Mouse (Mus musculus) spleen, postnatal 4 days (tissue): ENCODE data around the gene Fam149a.

Source experiments
- DNase-seq, 2 experiments: peaks; one replicate each; pipeline ENCODE4 v3.0.0; 2022; ENCODE audit warnings: low spot score in 2 of 2

Gene Fam149a

GRCm38 (mm10) chr8:45381963-45382347 lies at the start of gene Fam149a:
Gene Fam149a, minus strand, starts transcription at chr8:45382291.
- no peak for DNase-seq

DNA sequence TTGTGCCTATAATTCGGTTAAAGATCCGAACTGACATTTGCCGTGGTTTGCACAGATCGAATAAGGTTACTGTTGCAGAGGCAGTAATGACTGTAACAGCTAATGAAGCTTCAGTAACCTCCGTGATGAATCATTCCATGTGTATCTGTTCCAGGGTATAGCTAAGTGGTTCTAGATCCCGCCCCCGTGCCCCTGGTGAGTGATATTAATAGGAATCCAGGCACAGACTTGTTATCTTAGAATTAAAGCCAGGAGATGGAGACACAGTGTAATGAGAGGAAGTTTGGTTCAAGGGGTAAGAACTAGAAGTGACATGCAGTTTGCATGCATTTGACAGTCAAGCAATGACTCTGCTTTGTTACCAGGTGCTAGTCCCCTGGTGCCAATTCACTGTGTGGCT lies 38.1 kb upstream of the Fam149a start:
- no peak for DNase-seq

GRCm38 (mm10) chr8:45414965-45415364 lies 32.9 kb upstream of the Fam149a start:
- DNase-seq, result peak; percentile 22 to 62

- DNase-seq, result no peak
These were observed 28.8 kb upstream of the Fam149a start, which contains the start of gene Tlr3 for GRCm38 (mm10) chr8:45410882-45411281. Gene Tlr3, minus strand, starts transcription at chr8:45411080.

DNA sequence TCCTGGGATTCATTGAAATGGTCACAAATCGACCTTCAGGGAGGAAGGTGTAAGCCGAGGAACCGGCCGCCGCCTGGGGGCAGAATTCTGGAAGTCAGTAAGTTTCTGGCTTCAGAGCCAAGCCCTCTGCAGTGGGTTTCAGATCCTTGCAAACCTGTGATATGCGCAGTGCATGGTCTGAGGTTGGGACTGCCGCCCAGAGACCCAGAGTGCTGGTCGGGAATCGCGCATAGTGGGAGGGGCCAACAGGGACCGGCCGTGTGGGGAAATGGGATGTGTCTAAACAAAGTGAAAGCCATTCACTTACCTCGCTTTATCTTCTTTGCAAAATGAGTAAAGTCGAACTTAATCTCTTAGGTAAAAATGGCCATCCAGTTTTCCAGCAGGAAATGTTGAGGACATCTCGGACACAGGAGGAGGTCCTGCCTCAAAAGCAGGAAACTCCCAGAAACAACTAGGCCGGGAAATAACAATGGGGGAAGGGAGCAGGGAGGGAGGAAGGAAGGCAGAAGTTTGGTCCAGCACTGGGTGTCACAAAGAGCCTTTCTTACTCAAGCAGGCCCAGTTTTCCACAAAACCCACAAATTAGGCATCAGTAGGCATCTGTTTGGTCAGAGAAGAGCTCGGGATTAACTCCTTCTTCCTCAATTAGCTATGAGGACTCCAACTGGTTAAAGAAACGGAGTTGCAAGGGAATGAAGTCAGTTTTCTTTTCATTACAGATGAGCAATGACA lies 28.2 kb upstream of the Fam149a start:
- DNase-seq, result peak; percentile 29 to 61

- DNase-seq, result no peak
These were observed 27.6 kb upstream of the Fam149a start for GRCm38 (mm10) chr8:45409702-45410101.

GRCm38 (mm10) chr8:45383250-45383649 lies 1.2 kb upstream of the Fam149a start:
- no peak for DNase-seq

DNA sequence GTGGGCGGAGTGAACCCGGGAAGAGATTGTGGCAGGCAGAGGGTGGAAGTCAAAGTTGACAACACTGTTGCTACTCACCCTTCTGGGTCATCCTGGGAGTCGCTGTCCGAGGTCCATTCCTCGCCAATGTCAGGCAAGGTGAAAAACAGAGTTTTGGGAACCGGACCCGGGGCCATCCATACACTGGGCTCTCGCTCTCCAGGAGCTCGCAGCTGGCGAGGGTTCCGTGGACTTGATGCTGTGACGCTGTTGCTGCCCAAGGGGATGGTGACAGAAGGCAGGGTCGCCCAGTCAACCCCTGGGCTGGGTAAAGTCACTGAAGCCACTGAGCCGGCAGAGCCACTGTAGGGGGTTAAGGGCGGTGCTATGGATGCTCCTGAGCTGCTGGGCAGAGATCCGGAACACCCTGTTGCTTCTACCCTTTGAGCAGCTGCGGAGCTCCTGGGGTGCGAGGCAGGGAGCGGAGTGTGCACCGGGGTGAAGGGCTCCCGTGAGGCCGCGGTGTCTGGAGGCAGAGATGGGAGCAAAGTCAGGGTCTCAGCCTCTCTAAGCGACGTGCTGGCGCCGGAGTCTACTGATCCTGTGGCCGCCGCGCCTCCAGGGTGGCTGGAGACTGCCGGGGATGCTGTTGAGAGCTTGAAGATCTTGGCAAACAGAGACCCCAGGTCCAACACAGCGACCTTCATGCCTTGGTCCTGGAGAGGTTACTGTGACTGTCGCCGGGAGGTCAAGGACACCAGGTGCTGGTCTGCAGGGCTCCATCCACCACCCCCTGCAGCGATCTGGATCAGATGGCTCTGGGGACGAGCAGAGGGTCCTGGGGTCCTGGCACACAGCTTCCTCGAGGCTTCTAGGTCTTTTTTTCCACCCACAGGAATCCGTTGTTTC lies 772 bp downstream of the Fam149a start:
- DNase-seq, result no peak

DNA sequence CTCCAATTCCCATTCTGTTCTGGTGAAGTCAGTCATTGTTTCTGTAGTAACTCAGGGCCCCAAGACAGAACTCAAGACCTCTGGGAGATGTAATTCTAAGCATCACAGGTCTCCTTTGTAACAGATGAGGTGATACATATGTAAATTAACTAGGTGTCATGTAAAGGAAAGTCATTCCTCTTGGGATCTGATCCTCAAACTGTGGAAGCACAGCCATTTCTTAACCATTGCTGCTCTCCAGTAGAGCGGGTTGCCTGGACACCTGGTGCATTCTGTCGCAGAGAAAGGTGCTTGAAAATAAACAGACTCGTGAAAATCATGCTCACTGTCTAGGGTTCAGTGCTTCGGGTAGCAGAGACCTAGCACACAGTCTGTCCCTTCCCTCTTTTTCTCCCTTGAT lies 1.5 kb downstream of the Fam149a start:
- no peak for DNase-seq

DNA sequence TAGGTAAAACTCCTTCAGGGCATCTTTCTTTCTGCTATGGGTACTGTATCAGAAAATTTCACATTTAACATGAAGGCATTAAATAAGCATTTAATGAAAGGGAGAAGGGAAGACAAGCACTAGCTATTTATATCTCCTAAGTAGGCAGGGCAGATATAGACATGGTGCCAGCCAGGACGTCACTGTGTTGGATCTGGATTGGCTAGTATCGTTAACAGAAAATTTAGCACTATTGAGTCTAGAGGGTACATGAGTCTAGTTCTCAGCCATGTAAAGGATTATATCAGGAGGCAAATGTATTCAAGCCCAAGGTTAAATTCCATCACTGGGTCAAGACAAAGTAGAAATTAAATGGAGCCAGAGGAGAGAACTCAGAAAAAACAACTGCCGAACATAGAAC lies 8.0 kb downstream of the Fam149a start:
- DNase-seq, result no peak

- DNase-seq, result no peak
These were observed 14.9 kb downstream of the Fam149a start for GRCm38 (mm10) chr8:45367154-45367553.

DNA sequence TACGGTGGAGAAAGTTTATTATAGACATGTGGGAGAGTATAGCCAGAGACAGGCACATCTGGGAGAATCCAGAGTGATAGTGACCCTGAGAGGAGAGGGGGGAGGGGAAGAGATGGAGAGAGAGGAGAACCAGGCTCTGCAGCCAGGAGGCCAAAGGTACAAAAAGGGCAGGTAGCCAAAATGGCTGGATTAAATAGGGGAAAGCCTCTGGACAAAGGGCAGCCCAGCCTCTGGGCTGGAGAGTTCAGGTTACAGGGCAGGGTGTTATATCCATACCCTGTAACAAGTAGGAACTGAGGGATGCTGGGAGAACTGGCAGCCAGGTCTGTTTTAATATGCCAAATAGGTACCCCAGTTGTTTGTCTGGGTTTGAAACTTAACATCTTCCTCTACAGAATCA lies 18.9 kb downstream of the Fam149a start:
- DNase-seq, result no peak

DNA sequence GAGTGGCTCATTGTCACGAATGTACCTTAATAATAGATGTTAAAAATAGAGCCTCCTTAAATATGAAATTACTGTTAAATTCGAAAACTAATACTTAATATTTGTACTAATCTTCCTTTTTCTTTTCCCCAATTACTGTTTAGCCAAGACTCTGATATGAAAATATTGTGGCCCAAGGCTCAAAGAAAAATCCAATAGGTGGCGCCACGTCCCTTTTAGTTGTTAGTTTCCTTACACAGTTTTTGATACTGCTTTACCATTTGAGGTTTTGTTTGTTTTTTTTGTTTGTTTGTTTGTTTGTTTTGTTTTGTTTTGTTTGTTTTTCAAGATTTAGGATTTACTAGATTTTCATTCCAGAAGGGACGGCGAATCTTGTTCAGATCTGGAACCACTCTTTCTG lies 19.8 kb downstream of the Fam149a start:
- no peak for DNase-seq

DNA sequence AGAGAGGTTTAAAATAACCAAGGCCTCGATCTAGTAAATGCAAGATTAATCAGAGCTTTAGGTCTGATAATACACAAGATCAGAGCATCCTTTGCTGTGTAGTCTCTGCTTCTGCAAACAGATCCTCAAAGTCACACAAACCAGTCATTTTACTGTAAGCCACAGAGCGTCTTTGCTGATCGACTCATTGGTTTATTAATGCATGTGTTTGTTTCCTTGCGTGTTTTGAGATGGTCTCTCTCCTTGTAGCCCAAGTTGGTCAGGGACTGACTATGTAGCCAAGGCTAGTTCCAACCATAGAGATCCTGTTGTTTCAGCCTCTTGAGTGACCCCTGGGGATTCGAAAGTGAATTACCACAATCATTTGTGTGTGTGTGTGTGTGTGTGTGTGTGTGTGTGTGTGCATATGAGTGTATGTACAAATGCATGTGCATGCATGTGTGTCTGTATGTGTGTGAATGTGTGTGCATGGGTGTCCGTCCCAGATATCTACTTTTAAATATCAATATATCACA lies 22.9 kb downstream of the Fam149a start:
- DNase-seq, result no peak

GRCm38 (mm10) chr8:45358132-45358918 lies 23.8 kb downstream of the Fam149a start:
- no peak for DNase-seq

DNA sequence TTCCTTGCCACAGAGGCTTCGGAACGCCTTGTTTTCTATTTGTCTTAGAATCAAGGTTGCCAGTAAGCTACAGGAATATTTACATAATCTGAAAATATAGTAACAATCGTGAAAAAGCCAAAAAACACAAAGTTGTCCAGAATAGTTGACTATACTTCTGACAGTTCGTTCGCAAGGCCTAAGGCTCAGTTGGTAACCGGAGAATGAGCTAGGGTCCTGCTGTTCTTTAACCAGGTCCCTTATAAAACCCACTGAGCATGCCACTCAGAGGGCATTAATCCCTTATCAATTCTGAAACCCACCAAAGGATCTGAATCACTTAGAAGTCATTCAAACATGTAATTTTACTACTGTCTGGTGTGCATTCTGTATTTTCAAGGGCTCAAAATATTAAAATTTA lies 26.3 kb downstream of the Fam149a start:
- DNase-seq, result no peak

DNA sequence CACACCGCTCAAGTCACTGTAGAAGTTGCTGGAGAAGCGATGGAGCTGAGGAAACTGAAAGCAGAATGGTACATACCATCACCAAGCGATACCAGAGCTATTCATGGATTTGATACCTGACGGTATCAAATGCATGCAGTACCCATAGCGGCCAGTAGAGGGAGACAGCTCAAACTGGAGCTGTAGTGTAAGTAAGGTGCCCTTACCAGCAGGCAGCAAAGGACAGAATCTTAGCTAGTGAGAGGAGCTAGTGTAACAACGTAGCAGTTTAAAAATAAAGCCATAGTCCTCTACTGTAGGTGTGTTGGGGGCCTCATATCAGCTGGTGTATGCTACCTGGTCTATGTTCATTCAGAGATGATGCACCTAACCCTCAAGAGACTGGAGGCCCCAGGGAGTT lies 37.1 kb downstream of the Fam149a start:
- peak; percentile 27 to 74 for DNase-seq

DNA sequence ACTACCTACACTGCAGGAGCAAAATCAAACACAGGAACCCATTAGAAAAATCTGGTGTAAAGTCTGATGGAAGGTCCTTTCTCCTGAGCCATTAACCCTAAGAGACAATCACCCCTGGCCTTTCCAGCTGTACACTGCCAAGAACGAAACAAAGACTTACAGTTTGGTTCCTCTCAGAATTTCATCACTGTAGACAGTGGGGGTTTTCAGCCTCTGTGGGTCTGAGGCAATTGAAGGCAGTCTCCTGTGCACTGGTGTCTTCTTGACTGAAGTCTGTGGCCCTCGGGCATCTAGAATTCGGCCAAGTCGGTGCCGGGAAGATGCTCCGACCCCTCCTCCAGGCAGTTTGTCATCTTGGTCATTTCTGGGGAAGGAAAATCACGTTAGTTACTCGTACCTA lies 37.8 kb downstream of the Fam149a start:
- DNase-seq, result no peak

- DNase-seq, result no peak
These were observed 40.2 kb downstream of the Fam149a start for GRCm38 (mm10) chr8:45341630-45342628.

GRCm38 (mm10) chr8:45333493-45333892 lies 48.6 kb downstream of the Fam149a start:
- DNase-seq, result no peak
